Mouse (Mus musculus) bone marrow macrophage, adult 2 months (primary cell): ENCODE data around the gene Olfr666. TPM values are rescaled to one million over a fixed set of nuclear protein-coding genes. Genes with fewer than 3 reads are reported as not detected.

Experiments used
- H3K27ac ChIP-seq: 2 replicates; pipeline ENCODE4 v1.5.1; 2012; ENCODE audit warnings: low read depth, low read length; ENCODE audit not compliant: insufficient read depth
- H3K4me1 ChIP-seq: 2 replicates; pipeline ENCODE4 v1.6.1; 2012; ENCODE audit warnings: low read length; ENCODE audit not compliant: control insufficient read depth, insufficient read depth
- H3K4me3 ChIP-seq: 2 replicates; pipeline ENCODE4 v1.5.1; 2012; ENCODE audit warnings: mild to moderate bottlenecking, low read length, moderate library complexity; ENCODE audit not compliant: insufficient read depth
- CTCF ChIP-seq: IDR thresholded peaks from 2 replicates; pipeline ENCODE4 v1.5.1; 2012; ENCODE audit warnings: low read depth, mild to moderate bottlenecking, low read length, moderate library complexity
- POLR2A ChIP-seq: IDR thresholded peaks from 2 replicates; pipeline ENCODE4 v1.6.1; 2012; ENCODE audit warnings: mild to moderate bottlenecking, low read depth, low read length, borderline replicate concordance
- polyA plus RNA-seq: library from polyadenylated mRNA; stranded (reverse); fragments of >200 nt; gene quantifications from 2 replicates; pipeline ENCODE4 v1.2.4, GENCODE M21; 2012; ENCODE audit not compliant: missing spikeins, insufficient read depth, insufficient read length

The Olfr666 gene
- polyA plus RNA-seq, 1 experiment, result not detected

GRCm38 (mm10) chr7:104842503-104842902 is 53.2 kb downstream of the Olfr666 start, which contains the start of gene Usp17lb:
TSS of gene Usp17lb (minus strand) at chr7:104842603.
- no peak within 1 kb of the TSS for H3K4me3 ChIP-seq
- TF ChIP-seq CTCF, result no peak
- no peak for TF ChIP-seq POLR2A
- H3K4me1 ChIP-seq, result no peaks in the 10 kb centered on the region
- H3K27ac ChIP-seq, result no peak within 1 kb of the TSS

Other genes with a start within 250 kb of the Olfr666 start
- not detected in 2 replicates for gene Olfr658, start 248.6 kb downstream of the Olfr666 start, polyA plus RNA-seq
- gene Olfr659, start 229.2 kb downstream of the Olfr666 start, polyA plus RNA-seq, result not detected in 2 replicates
- not detected in 2 replicates for gene Olfr661, start 209.5 kb downstream of the Olfr666 start, polyA plus RNA-seq
- gene Usp17le, start 118.5 kb downstream of the Olfr666 start, polyA plus RNA-seq, result not detected in 2 replicates
- not detected in 2 replicates for gene Usp17lb, start 53.3 kb downstream of the Olfr666 start, polyA plus RNA-seq
- not detected in 2 replicates for gene Usp17la, start 38.9 kb downstream of the Olfr666 start, polyA plus RNA-seq
- gene Olfr665, start 17.9 kb downstream of the Olfr666 start, polyA plus RNA-seq, result not detected in 2 replicates
- not detected in 2 replicates for gene Olfr667, start 25.5 kb upstream of the Olfr666 start, polyA plus RNA-seq
- gene Olfr668, start 32.1 kb upstream of the Olfr666 start, polyA plus RNA-seq, result not detected in 2 replicates
- not detected in 2 replicates for gene Olfr669, start 38.3 kb upstream of the Olfr666 start, polyA plus RNA-seq
- not detected in 2 replicates for gene Olfr670, start 66.7 kb upstream of the Olfr666 start, polyA plus RNA-seq
- gene Olfr671, start 83.2 kb upstream of the Olfr666 start, polyA plus RNA-seq, result not detected in 2 replicates
- gene Olfr672, start 106.1 kb upstream of the Olfr666 start, polyA plus RNA-seq, result not detected in 2 replicates
- gene Olfr675, start 132.5 kb upstream of the Olfr666 start, polyA plus RNA-seq, result not detected in 2 replicates
- not detected in 2 replicates for gene Olfr676, start 136.7 kb upstream of the Olfr666 start, polyA plus RNA-seq
- gene Olfr677, start 155.4 kb upstream of the Olfr666 start, polyA plus RNA-seq, result not detected in 2 replicates
- gene Olfr678, start 168.5 kb upstream of the Olfr666 start, polyA plus RNA-seq, result not detected in 2 replicates
- gene Olfr679, start 185.3 kb upstream of the Olfr666 start, polyA plus RNA-seq, result not detected in 2 replicates
- gene Olfr680-ps1, start 196.9 kb upstream of the Olfr666 start, polyA plus RNA-seq, result not detected in 2 replicates
- gene Olfr681, start 220.9 kb upstream of the Olfr666 start, polyA plus RNA-seq, result not detected in 2 replicates